Mouse (Mus musculus) myocyte (in vitro differentiated cells): ENCODE measurements around the gene Noxo1.

Experiments used
- MAX ChIP-seq: IDR thresholded peaks from one replicate; pipeline ENCODE4 v1.6.1; 2011; ENCODE audit warnings: low read depth, mild to moderate bottlenecking, control low read depth
- POLR2A ChIP-seq: IDR thresholded peaks from one replicate; pipeline ENCODE4 v1.6.1; 2011; ENCODE audit warnings: low read depth, mild to moderate bottlenecking, control low read depth, moderate library complexity; ENCODE audit not compliant: insufficient read length

GRCm38 (mm10) chr17:24686514-24686913 is 9.5 kb upstream of the Noxo1 start:
- no peak for TF ChIP-seq MAX
- TF ChIP-seq POLR2A = no peak
